ENCODE assay signal across 26 mouse cellular contexts in genomic region chr12:25363341-25363740, GRCm38 (mm10).
DNase-seq lines count a peak whose midpoint lies in the region; ATAC-seq and TF ChIP-seq lines count a peak whose summit lies in the region.
"Had no signal": no experiment of that assay in that cellular context is flagged by ENCODE, and none has a peak within 500 bp of the region (broad histone marks: within the 10 kb centered on the region; RNA-seq: fewer than 3 reads in every experiment).

No protein-coding gene starts in this region.

- no peaks in the 10 kb centered on the region for H3K27me3 ChIP-seq in heart, embryonic 11.5 days (ENCODE audit: control insufficient read depth, insufficient read depth, low read length)
- no peaks in the 10 kb centered on the region for H3K27me3 ChIP-seq in lung, postnatal 0 days (replicated peaks; ENCODE audit: insufficient read depth, low read length)
- H3K27me3 ChIP-seq in intestine, embryonic 16.5 days (replicated peaks; ENCODE audit: control insufficient read depth, insufficient read depth, low read length) = no peaks in the 10 kb centered on the region
- H3K27me3 ChIP-seq: embryonic facial prominence, embryonic 13.5 days; forebrain, embryonic 12.5 days; forebrain, embryonic 15.5 days had no signal

- H3K4me2 ChIP-seq in heart, embryonic 11.5 days = no peak overlapping the region
- H3K4me2 ChIP-seq in lung, postnatal 0 days (replicated peaks; ENCODE audit: low read depth, low read length) = no peak overlapping the region
- no peak overlapping the region for H3K4me2 ChIP-seq in intestine, embryonic 16.5 days (ENCODE audit: low read depth, low read length)
- H3K4me2 ChIP-seq: embryonic facial prominence, embryonic 13.5 days; forebrain, embryonic 12.5 days; forebrain, embryonic 15.5 days; hindbrain, embryonic 14.5 days had no signal

- peak; percentile 7 for DNase-seq in gastrocnemius, postnatal 14 days
- no peak for DNase-seq in gastrocnemius, adult 8-10 months (ENCODE audit: low spot score in 2 of 2)
- DNase-seq in heart, adult 8-10 months (ENCODE audit: low spot score) = peak; percentile 32
- DNase-seq in lung, postnatal 0 days (ENCODE audit: low spot score) = peak; percentile 61
- no peak for DNase-seq in lung, postnatal 36 days
- peak; percentile 42 for DNase-seq in heart, postnatal 4 days
- DNase-seq: adrenal gland, adult 8-10 months; adrenal gland, postnatal 25 days; cerebellum, adult 11-12 months; cerebellum, adult 8-10 months; cerebellum, postnatal 36 days; embryo, embryonic 11 days; gastrocnemius, postnatal 10 days had no signal

- WGBS in heart, embryonic 11.5 days (ENCODE audit: insufficient replicate concordance) = 48% methylated on average over 3 of the region's 3 CpGs
- WGBS in lung, postnatal 0 days = 64% methylated on average over 3 of the region's 3 CpGs
- WGBS in intestine, embryonic 16.5 days = 87% methylated on average over 3 of the region's 3 CpGs

- no peak for TF ChIP-seq CTCF in lung, postnatal 0 days (IDR thresholded peaks at IDR 0.05)

- H3K27ac ChIP-seq in heart, embryonic 11.5 days (ENCODE audit: low read depth, low read length) = no peak overlapping the region
- H3K27ac ChIP-seq in lung, postnatal 0 days (ENCODE audit: low read length) = no peak overlapping the region
- no peak overlapping the region for H3K27ac ChIP-seq in intestine, embryonic 16.5 days (ENCODE audit: low read length)
- H3K27ac ChIP-seq: embryonic facial prominence, embryonic 10.5 days; embryonic facial prominence, embryonic 13.5 days; forebrain, embryonic 12.5 days; forebrain, embryonic 15.5 days; heart, adult 2 months; hindbrain, embryonic 14.5 days; hindbrain, postnatal 0 days had no signal

- no peaks in the 10 kb centered on the region for H3K9me3 ChIP-seq in heart, embryonic 11.5 days (replicated peaks; ENCODE audit: control insufficient read depth, low read length)
- no peaks in the 10 kb centered on the region for H3K9me3 ChIP-seq in lung, postnatal 0 days (ENCODE audit: low read length)
- H3K9me3 ChIP-seq in intestine, embryonic 16.5 days (ENCODE audit: control insufficient read depth, low read length) = no peaks in the 10 kb centered on the region
- H3K9me3 ChIP-seq: embryonic facial prominence, embryonic 10.5 days; embryonic facial prominence, embryonic 13.5 days; forebrain, embryonic 12.5 days; forebrain, embryonic 15.5 days had no signal

- no peak for TF ChIP-seq EP300 in lung, postnatal 0 days (IDR thresholded peaks at IDR 0.05)

- H3K9ac ChIP-seq in heart, embryonic 11.5 days (ENCODE audit: low read depth, low read length) = no peak overlapping the region
- no peak overlapping the region for H3K9ac ChIP-seq in lung, postnatal 0 days (replicated peaks; ENCODE audit: low read depth)
- H3K9ac ChIP-seq in intestine, embryonic 16.5 days (ENCODE audit: low read depth, low read length) = no peak overlapping the region
- H3K9ac ChIP-seq: embryonic facial prominence, embryonic 13.5 days; forebrain, embryonic 12.5 days; forebrain, embryonic 15.5 days; hindbrain, embryonic 14.5 days had no signal

- no peaks in the 10 kb centered on the region for H3K36me3 ChIP-seq in heart, embryonic 11.5 days (ENCODE audit: control insufficient read depth, insufficient read depth, low read length)
- no peaks in the 10 kb centered on the region for H3K36me3 ChIP-seq in lung, postnatal 0 days (ENCODE audit: insufficient read depth, low read length)
- H3K36me3 ChIP-seq in intestine, embryonic 16.5 days (ENCODE audit: control insufficient read depth, insufficient read depth, low read length) = no peaks in the 10 kb centered on the region
- H3K36me3 ChIP-seq: embryonic facial prominence, embryonic 10.5 days; embryonic facial prominence, embryonic 13.5 days; forebrain, embryonic 12.5 days; forebrain, embryonic 15.5 days had no signal

- no peaks in the 10 kb centered on the region for H3K4me1 ChIP-seq in heart, embryonic 11.5 days (ENCODE audit: control insufficient read depth, insufficient read depth, low read length)
- no peaks in the 10 kb centered on the region for H3K4me1 ChIP-seq in lung, postnatal 0 days (ENCODE audit: insufficient read depth, low read depth, low read length)
- H3K4me1 ChIP-seq in intestine, embryonic 16.5 days (ENCODE audit: control insufficient read depth, insufficient read depth, low read length) = no peaks in the 10 kb centered on the region
- H3K4me1 ChIP-seq: forebrain, embryonic 12.5 days; forebrain, embryonic 15.5 days had no signal

- ATAC-seq in heart, embryonic 11.5 days (replicated peaks; ENCODE audit: insufficient number of reproducible peaks, low FRiP score, low TSS enrichment) = no peak
- ATAC-seq in lung, postnatal 0 days = peak; percentile 54
- no peak for ATAC-seq in intestine, embryonic 16.5 days
- ATAC-seq: activated CD4-positive, CD25-positive, alpha-beta regulatory T cell, adult 4 months; forebrain, embryonic 15.5 days; hindbrain, postnatal 0 days; inflammation-experienced regulatory T-cells, adult 6 months; intestine, postnatal 0 days had no signal

- no peak overlapping the region for H3K4me3 ChIP-seq in heart, embryonic 11.5 days (ENCODE audit: low read depth, low read length)
- H3K4me3 ChIP-seq in lung, postnatal 0 days (ENCODE audit: low read depth, low read length) = no peak overlapping the region
- no peak overlapping the region for H3K4me3 ChIP-seq in intestine, embryonic 16.5 days (ENCODE audit: low read length)
- H3K4me3 ChIP-seq: embryonic facial prominence, embryonic 10.5 days; embryonic facial prominence, embryonic 13.5 days; erythroblast, embryonic 14.5 days; forebrain, embryonic 12.5 days; forebrain, embryonic 15.5 days; heart, adult 2 months had no signal

- intact Hi-C loops in gastrocnemius, postnatal 14 days (cut with DNase I; ENCODE audit: low total_unique reads) = no loop called here

Comparison
In these comparisons a context has a peak if more than half of its experiments do, and no peak if none do; other contexts are left out.
1. DNase-seq: peak in gastrocnemius, postnatal 14 days (single experiment), heart, adult 8-10 months (single experiment), lung, postnatal 0 days (single experiment) and heart, postnatal 4 days (single experiment); none in gastrocnemius, adult 8-10 months (0 of 2) and lung, postnatal 36 days (single experiment).